Mouse (Mus musculus) forebrain, embryonic 13.5 days (tissue): Measurements from ENCODE around the gene Nkd1. TPM values are rescaled to one million over a fixed set of nuclear protein-coding genes. Genes with fewer than 3 reads are reported as not detected.

Experiments
- ATAC-seq: fragments of 200-750 bp; cut with Nextera tagmentation; 2 replicates; pipeline ENCODE4 v1.8.0; 2017
- H3K27ac ChIP-seq: fragments of 300-500 bp; sonication (generic); 2 replicates; pipeline ENCODE4 v1.5.1; 2015; ENCODE audit warnings: inconsistent platforms, mild to moderate bottlenecking, moderate library complexity
- H3K27me3 ChIP-seq: fragments of 300-500 bp; sonication (generic); 2 replicates; pipeline ENCODE4 v1.6.1; 2015; ENCODE audit warnings: mild to moderate bottlenecking, inconsistent platforms
- H3K36me3 ChIP-seq: fragments of 300-500 bp; sonication (generic); 2 replicates; pipeline ENCODE4 v1.6.1; 2015; ENCODE audit warnings: mild to moderate bottlenecking, inconsistent platforms; ENCODE audit not compliant: poor library complexity, severe bottlenecking
- H3K4me1 ChIP-seq: fragments of 300-500 bp; sonication (generic); 2 replicates; pipeline ENCODE4 v1.6.1; 2015; ENCODE audit warnings: inconsistent platforms
- H3K4me2 ChIP-seq: fragments of 300-500 bp; sonication (generic); 2 replicates; pipeline ENCODE4 v1.6.1; 2015; ENCODE audit warnings: inconsistent platforms, mild to moderate bottlenecking, moderate library complexity
- H3K4me3 ChIP-seq: fragments of 300-500 bp; sonication (generic); 2 replicates; pipeline ENCODE4 v1.5.1; 2015; ENCODE audit warnings: mild to moderate bottlenecking, inconsistent platforms
- H3K9ac ChIP-seq: fragments of 300-500 bp; sonication (generic); 2 replicates; pipeline ENCODE4 v1.6.1; 2015; ENCODE audit warnings: mild to moderate bottlenecking, inconsistent platforms
- H3K9me3 ChIP-seq: fragments of 300-500 bp; sonication (generic); replicated peaks from 2 replicates; pipeline ENCODE4 v1.6.1; 2016; ENCODE audit warnings: inconsistent platforms
- WGBS: fragments of 180-500 bp; shearing (Covaris S2); methylation state at CpG from one replicate; pipeline ENCODE4 v1.1.7; 2015; 5-methylcytosine and 5-hydroxymethylcytosine counted together
- polyA plus RNA-seq: library from polyadenylated mRNA; unstranded; fragments of >200 nt; fragmentation: Nextera tagmentation; extraction: Ambion mirVana; gene quantifications from 2 replicates; pipeline ENCODE4 v1.2.1, GENCODE M21; 2015

The Nkd1 gene
- polyA plus RNA-seq, 1 experiment from 2014 or later: 47.7 TPM

DNA sequence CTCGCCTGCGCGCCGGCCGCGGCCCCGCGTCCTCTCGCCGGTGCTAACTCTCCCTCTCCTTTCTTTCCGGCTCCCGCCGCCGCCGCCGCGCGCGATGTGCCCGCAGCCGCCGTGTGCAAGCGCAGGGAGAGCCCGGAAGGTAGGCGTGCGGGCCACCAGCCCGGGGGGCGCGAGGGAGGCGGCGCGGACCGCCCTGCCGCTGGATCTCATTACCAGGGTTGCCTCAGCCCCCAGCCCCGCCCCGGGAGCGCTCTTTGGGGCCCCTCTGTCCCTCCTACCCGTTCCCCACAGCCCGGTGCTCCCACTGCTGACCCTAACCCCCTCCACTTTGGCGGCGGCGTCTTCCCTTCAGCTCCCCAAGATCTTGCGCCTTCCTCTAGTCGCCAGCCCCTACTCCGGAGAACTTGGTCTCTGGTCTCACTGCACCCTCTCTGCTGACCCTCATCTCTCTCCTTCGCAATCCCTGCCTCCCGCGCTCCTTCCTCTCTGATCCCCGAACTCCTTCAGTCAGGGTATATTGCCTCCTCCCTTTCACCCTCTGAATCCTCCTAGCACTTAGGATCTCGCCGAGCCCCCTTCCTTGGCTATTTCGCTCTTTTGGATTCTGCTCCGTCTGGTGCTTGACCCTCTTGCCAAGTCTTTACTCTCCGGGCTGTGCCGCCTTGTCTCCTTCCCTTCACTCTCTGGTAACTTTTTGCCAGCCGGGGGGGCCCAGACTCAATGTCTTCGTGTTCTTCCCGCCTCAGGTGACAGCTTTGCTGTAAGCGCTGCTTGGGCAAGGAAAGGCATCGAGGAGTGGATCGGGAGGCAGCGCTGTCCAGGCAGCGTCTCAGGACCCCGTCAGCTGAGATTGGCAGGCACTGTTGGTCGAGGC, 624 bp downstream of the Nkd1 start:
- H3K27me3 ChIP-seq: peaks cover 31% of the 10 kb centered on the region; the same call in 1 of the 2 replicates
- peak overlapping the region; percentile 54 for H3K27ac ChIP-seq
- peak overlapping the region; percentile 88 for H3K9ac ChIP-seq
- peak overlapping the region; percentile 98 for H3K4me2 ChIP-seq
- peaks cover 53% of the 10 kb centered on the region for H3K4me1 ChIP-seq
- no peaks in the 10 kb centered on the region for H3K36me3 ChIP-seq
- ATAC-seq: peak; percentile 42
- H3K9me3 ChIP-seq: no peaks in the 10 kb centered on the region
- H3K4me3 ChIP-seq: peak overlapping the region; percentile 80
- 1% methylated on average over 36 of the region's 65 CpGs for WGBS

DNA sequence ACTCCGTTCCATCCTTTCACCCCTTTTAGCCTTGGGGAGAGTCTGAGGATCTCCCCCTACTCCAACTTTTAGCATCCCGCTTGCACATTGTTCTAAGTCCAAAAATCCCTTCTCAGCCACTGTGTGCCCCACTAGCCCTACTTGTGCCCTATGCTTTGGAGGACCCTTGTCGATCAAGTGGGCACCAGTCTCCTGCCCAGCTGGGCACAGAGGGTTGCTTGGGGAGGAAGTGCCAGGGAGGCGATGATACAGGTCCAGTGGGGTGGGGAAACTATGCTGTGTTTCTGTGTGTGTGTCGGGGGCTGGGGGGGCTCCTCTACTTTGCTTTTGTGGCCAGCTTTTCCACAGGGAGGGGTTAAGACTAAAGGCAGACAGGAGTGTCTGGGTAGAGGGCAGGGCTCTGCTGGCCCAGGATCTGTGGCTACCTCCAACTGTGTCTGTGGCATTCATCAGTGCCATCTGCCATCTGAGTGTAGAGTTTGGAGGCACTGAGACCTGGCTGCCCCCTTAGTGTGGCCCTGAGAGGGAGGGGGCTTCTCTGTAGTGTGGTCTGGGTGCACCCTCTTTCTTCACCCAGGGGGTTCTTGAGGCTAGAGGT, 1.4 kb downstream of the Nkd1 start:
- Histone ChIP-seq H3K4me2 (peak overlapping the region; percentile 98), H3K36me3 (no peaks in the 10 kb centered on the region), H3K4me1 (peaks cover 58% of the 10 kb centered on the region), H3K4me3 (peak overlapping the region; percentile 80), H3K27ac (no peak overlapping the region), H3K27me3 (peaks cover 29% of the 10 kb centered on the region; the same call in 1 of the 2 replicates), H3K9ac (peak overlapping the region; percentile 88), H3K9me3 (no peaks in the 10 kb centered on the region)
- ATAC-seq: no peak
- 26% methylated on average over 5 of the region's 5 CpGs for WGBS

DNA sequence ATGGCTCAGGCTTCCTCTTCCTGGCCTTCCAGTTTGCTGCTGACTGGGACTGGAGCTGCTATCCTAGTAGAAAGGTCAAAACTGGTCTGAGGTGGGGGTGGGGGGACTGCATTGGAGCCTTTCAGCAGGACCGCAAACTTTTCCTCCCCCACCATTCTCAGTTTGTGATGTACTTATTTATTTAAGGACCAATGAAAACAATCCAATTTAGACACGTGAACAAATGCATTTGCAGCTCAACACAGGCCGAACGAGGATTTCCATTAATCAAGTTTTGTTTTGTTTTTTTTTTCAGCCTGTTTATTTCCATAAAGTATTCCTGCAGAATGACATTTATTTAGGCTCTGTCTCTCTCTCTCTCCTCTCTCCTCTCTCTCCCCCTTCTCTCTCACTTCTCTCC, 2.5 kb downstream of the Nkd1 start:
- peaks cover 58% of the 10 kb centered on the region for H3K4me1 ChIP-seq
- H3K27ac ChIP-seq: no peak overlapping the region
- H3K9me3 ChIP-seq: no peaks in the 10 kb centered on the region
- 0 out of 2 replicates have a peak overlapping the region, but pooled peaks have one; percentile 88 for H3K9ac ChIP-seq
- H3K36me3 ChIP-seq: peaks cover 7% of the 10 kb centered on the region; the same call in 1 of the 2 replicates
- peak overlapping the region; percentile 98 for H3K4me2 ChIP-seq
- peaks cover 23% of the 10 kb centered on the region; the same call in 1 of the 2 replicates for H3K27me3 ChIP-seq
- peak overlapping the region; percentile 80 for H3K4me3 ChIP-seq
- WGBS: 31% methylated on average over 4 of the region's 4 CpGs
- ATAC-seq: no peak

DNA sequence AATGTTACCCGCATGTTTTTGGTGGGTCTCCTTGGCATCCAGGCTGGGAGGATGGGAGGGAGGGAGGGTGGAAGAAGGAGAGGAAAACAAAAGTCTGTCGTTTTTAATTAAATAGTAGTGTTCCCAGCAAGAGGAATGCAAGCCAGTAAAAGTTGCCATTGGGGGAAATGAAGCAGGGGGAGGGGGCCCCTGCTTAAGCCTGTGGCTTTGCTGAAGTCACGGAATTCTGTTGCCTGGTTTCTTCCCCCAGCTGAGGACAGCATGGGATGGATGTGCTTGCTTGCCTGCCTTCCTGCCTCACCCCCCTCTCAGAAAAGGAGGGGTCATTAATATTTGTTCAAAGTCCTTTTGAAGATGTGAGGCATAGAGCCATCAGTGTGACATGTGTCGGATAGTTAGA, 3.0 kb downstream of the Nkd1 start:
- Histone ChIP-seq H3K4me1 (peaks cover 58% of the 10 kb centered on the region), H3K9ac (no peak overlapping the region), H3K4me3 (no peak overlapping the region), H3K27ac (no peak overlapping the region), H3K27me3 (peaks cover 18% of the 10 kb centered on the region; the same call in 1 of the 2 replicates), H3K36me3 (peaks cover 12% of the 10 kb centered on the region; the same call in 1 of the 2 replicates), H3K4me2 (peak overlapping the region; percentile 98), H3K9me3 (no peaks in the 10 kb centered on the region)
- 16% methylated on average over 4 of the region's 4 CpGs for WGBS
- ATAC-seq: no peak

DNA sequence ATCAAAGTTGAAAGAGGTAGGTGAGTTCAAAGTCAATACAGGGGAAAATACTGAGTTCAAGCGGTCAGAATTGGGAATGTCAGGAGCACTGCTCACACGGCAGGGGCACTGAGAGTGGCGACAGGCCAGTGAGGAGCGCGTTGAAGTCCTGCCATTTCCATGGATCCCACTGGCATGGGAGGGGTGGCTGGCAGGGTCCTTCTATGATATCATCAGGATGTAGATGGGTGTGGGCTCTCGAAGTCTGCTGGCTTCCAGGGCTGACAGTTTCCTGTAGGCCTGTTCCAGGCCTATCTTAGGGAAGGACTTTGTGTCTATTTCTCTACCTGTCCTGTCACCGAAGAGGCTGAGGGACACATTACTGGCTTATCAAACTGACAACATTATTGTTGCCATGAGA, 3.7 kb downstream of the Nkd1 start:
- Histone ChIP-seq H3K36me3 (peaks cover 17% of the 10 kb centered on the region; the same call in 1 of the 2 replicates), H3K9ac (no peak overlapping the region), H3K4me2 (peak overlapping the region; percentile 98; the same call in 1 of the 2 replicates), H3K4me3 (no peak overlapping the region), H3K4me1 (peaks cover 58% of the 10 kb centered on the region), H3K9me3 (no peaks in the 10 kb centered on the region), H3K27ac (no peak overlapping the region), H3K27me3 (peaks cover 13% of the 10 kb centered on the region; the same call in 1 of the 2 replicates)
- WGBS: 75% methylated on average over 7 of the region's 7 CpGs
- no peak for ATAC-seq

DNA sequence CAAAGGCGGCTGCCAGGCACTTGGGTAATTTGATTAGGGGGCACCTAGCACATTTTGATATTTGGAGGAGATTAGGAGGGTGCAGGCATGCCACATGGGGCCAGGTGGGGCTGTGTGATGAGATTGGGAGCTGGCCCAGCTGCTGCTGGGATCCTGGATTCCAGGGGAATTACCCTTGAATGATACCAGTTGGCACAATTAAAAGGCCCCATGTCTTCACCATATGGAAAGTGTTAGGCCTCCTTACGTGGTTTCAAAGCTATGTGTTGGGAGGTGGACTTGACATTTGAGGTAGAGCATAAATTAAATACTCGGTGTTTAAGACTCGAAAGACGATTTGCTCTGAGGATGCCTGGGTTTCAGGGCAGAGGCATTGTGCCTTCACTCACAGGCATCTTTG, 5.1 kb downstream of the Nkd1 start:
- 77% methylated on average over 5 of the region's 5 CpGs for WGBS
- H3K9me3 ChIP-seq: no peaks in the 10 kb centered on the region
- no peak overlapping the region for H3K9ac ChIP-seq
- peaks cover 58% of the 10 kb centered on the region for H3K4me1 ChIP-seq
- no peak overlapping the region for H3K4me3 ChIP-seq
- H3K27ac ChIP-seq: no peak overlapping the region
- no peak overlapping the region for H3K4me2 ChIP-seq
- peaks cover 17% of the 10 kb centered on the region; the same call in 1 of the 2 replicates for H3K36me3 ChIP-seq
- ATAC-seq: no peak
- 0 out of 2 replicates have a peak, but pooled peaks cover 7% of the 10 kb centered on the region for H3K27me3 ChIP-seq

DNA sequence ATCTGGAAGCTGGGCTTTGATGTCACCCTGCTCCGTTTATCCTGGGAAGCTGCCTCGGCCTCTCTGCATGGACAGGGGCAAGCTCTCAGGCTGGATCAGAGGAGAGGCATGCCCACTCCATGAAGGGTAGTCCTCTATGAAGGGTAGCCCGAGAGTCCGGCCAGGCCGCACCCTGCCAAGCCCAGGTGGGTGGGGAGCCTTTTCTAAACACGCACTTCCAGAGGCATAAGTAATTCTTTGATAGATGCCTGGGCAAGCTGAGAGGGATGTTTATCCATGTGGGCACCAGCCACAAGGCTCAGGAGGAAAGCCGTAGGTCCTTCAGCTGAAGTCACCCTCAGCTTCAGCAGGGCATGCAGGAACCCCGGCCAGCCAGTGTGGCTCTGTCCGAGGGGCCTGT, 7.0 kb downstream of the Nkd1 start:
- Histone ChIP-seq H3K9ac (no peak overlapping the region), H3K4me2 (no peak overlapping the region), H3K36me3 (peaks cover 17% of the 10 kb centered on the region; the same call in 1 of the 2 replicates), H3K27ac (no peak overlapping the region), H3K9me3 (no peaks in the 10 kb centered on the region), H3K27me3 (no peaks in the 10 kb centered on the region), H3K4me3 (no peak overlapping the region), H3K4me1 (peaks cover 41% of the 10 kb centered on the region)
- no peak for ATAC-seq
- 87% methylated on average over 9 of the region's 9 CpGs for WGBS

DNA sequence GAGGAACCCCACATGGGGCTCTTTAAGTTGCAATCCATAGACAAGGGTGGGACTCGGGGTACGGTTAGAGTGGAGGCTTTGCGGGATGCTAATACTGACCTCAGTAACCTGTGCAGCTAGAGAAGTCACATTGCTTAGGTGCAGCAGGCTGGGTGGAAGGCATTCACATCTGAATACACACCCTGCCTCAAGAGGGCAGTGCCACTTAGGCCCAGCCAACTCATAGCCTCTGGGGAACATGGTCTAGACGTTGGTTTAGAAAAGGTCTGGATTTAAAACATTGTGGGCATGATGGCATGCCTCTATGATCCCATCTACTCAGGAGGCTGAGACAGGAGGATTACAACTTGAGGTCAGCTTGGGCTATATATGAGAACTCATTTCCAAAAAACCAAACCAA, 8.6 kb downstream of the Nkd1 start:
- Histone ChIP-seq H3K9me3 (no peaks in the 10 kb centered on the region), H3K27me3 (no peaks in the 10 kb centered on the region), H3K4me1 (peaks cover 25% of the 10 kb centered on the region), H3K4me2 (no peak overlapping the region), H3K4me3 (no peak overlapping the region), H3K36me3 (peaks cover 17% of the 10 kb centered on the region; the same call in 1 of the 2 replicates), H3K27ac (no peak overlapping the region), H3K9ac (no peak overlapping the region)
- WGBS: 83% methylated on average over 4 of the region's 4 CpGs
- ATAC-seq: no peak

DNA sequence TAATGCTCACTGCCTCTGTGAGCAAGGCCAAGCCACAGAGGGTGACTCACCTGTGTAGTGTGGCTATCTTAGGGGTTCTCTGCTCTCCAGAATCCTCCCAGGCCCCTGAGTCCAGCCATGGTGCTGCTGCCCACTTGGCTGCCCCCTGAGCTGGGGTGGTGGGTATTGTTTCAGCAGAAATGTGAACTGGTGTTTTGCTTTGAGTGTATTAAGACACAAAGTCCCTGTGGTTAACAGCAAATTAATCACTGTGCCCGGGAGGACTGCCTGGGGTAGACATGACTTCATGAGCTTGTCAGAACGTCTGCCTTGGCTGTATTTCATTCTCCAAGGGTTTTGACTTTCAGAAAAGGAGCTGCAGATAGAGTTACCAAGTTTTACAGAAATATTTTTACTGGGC, 15.9 kb downstream of the Nkd1 start:
- Histone ChIP-seq H3K4me3 (no peak overlapping the region), H3K9ac (no peak overlapping the region), H3K27ac (no peak overlapping the region), H3K9me3 (no peaks in the 10 kb centered on the region), H3K4me2 (no peak overlapping the region), H3K36me3 (peaks cover 4% of the 10 kb centered on the region; the same call in 1 of the 2 replicates), H3K4me1 (no peaks in the 10 kb centered on the region), H3K27me3 (no peaks in the 10 kb centered on the region)
- 48% methylated on average over 2 of the region's 2 CpGs for WGBS
- no peak for ATAC-seq

DNA sequence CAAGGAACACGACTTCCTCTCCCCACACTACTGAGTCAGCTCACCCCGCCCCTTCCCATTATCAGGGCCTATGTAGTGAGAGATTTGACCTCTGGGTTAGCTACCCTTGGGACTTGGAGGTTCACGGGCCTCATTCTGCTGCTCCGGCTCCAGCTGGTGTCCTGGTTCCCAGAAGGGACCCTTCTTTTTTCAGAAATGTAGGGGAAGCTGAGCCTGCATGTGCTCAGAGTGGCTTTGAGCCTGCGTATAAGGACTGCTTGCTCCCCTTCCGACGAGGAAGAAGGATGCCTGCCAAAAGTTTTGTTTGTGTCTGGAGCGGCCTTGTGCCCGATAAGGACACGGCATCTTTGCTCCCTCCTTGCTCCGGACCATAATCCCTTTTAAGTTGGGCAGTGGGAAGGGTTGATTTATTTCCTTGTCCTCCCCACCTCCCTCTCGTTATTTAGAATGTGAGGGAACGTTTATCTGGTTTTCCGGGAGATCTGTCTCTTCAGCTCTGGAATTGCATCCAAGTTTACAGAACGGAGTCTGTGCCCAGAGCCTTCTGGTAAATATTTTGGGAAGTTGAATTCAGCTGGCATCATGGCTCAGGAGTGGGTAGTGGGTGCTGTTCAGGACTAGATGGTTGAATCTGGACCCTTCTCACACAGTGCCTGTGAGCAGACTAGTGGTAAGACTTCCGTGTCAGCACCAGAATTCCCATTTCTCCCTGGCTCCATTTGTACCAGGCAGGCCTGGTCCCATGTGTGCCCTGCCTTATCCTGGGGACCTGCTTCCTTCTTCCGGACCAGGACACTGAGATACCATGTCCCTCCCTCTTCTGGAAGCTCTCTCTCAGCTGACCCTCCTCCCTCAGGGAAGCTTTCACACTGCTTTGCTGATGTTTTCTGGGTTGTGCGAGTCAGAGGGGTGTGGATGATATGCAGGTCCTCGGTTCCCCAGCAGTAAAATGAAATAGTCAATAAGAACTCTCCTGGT, 17.1 kb downstream of the Nkd1 start:
- H3K9me3 ChIP-seq: no peaks in the 10 kb centered on the region

DNA sequence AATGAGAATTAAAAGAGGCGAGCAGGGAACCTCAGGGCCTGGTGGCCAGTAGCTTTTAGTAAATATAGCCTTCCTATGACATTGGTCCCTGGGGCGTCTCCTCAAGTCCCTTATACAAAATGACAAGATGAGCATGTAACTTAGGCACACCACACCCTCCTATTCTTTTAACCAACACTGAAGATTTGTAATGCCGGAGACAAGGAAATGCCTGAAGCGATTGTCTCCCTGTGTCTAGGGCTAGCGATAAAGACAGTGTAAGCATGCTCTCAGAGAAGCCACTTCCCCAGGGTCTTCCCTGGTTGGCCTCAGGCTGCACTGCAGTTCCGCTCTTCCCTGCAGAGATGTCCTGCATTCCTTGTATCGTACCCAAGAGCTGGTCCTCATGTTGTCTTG, 17.8 kb downstream of the Nkd1 start:
- Histone ChIP-seq H3K4me1 (no peaks in the 10 kb centered on the region), H3K4me2 (no peak overlapping the region), H3K9me3 (no peaks in the 10 kb centered on the region), H3K27ac (no peak overlapping the region), H3K27me3 (no peaks in the 10 kb centered on the region), H3K4me3 (no peak overlapping the region), H3K36me3 (peaks cover 4% of the 10 kb centered on the region; the same call in 1 of the 2 replicates), H3K9ac (no peak overlapping the region)
- WGBS: 89% methylated on average over 7 of the region's 7 CpGs
- no peak for ATAC-seq

More for the DNA sequence above, 17.1 kb downstream of the Nkd1 start:
- no peaks in the 10 kb centered on the region for H3K27me3 ChIP-seq
- WGBS: 76% methylated on average over 19 of the region's 19 CpGs
- no peak overlapping the region for H3K4me2 ChIP-seq
- no peak overlapping the region for H3K4me3 ChIP-seq
- H3K9ac ChIP-seq: no peak overlapping the region
- no peak overlapping the region for H3K27ac ChIP-seq
- ATAC-seq: no peak
- H3K36me3 ChIP-seq: peaks cover 4% of the 10 kb centered on the region; the same call in 1 of the 2 replicates
- H3K4me1 ChIP-seq: no peaks in the 10 kb centered on the region
